Mouse (Mus musculus): ENCODE results near the gene Pla2g16. TPM values are rescaled to one million over a fixed set of nuclear protein-coding genes. Genes with fewer than 3 reads are reported as not detected.

Pla2g16 gene
- polyA plus RNA-seq, 1 experiment from 2014 or later: 19.1 TPM

DNA sequence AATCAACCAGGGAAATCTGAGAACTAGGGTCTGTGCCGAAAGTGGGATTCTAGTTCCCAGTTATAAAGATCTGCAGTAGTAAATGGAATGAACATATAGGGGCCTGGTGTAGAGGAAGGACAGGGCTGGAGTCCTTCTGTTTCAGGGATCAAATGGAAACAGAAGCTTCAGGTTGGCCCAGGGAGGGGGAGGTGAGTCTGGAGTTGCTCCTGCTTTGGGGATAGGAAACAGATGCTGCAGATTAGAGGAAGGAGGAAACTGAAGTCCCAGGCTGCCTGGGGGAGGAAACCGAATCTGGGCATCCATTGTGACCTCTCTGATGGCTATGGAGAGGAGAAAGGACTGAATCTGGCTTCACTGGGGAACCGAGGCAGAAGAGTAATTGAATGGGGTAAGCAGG, 11.1 kb downstream of the Pla2g16 start:
- H3K27me3 ChIP-seq (replicated peaks; ENCODE audit: insufficient read depth, low read length): no peaks in the 10 kb centered on the region
- H3K9me3 ChIP-seq (ENCODE audit: low read length): no peaks in the 10 kb centered on the region
- no peaks in the 10 kb centered on the region for H3K36me3 ChIP-seq (ENCODE audit: insufficient read depth, low read length)
- no peak overlapping the region for H3K27ac ChIP-seq (ENCODE audit: low read length)
- no peaks in the 10 kb centered on the region for H3K4me1 ChIP-seq (ENCODE audit: insufficient read depth, low read depth, low read length)
- TF ChIP-seq EP300 (IDR thresholded peaks at IDR 0.05) (no peak), CTCF (IDR thresholded peaks at IDR 0.05) (no peak)
- ATAC-seq: no peak
- H3K9ac ChIP-seq (replicated peaks; ENCODE audit: low read depth): no peak overlapping the region
- 50% methylated on average over 3 of the region's 3 CpGs for WGBS
- H3K4me3 ChIP-seq (ENCODE audit: low read depth, low read length): no peak overlapping the region
- no peak for DNase-seq (ENCODE audit: low spot score)
- no peak overlapping the region for H3K4me2 ChIP-seq (replicated peaks; ENCODE audit: low read depth, low read length)

DNA sequence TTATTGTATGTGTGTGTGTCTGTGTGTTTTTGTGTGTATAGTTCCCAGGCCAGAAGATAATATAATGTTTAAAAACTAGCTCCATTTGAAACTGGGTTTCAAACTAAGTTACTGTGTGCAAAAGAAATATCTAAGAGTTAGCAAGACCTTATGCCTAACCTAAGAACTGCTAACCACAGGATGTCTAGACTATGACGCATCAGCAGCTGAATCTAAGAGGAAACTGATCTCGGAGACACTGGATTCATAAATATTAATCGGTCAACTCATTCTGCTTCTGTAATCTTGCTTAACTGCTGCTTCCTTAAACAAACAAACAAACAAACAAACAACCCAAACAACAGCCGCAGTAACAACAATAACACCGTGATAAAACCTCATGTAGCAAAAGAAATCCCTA, 12.4 kb downstream of the Pla2g16 start:
- ATAC-seq (no peak), DNase-seq (ENCODE audit: low spot score) (no peak)
- H3K9ac ChIP-seq (replicated peaks; ENCODE audit: low read depth): no peak overlapping the region
- WGBS: 77% methylated on average over 5 of the region's 5 CpGs
- H3K27me3 ChIP-seq (replicated peaks; ENCODE audit: insufficient read depth, low read length): no peaks in the 10 kb centered on the region
- H3K36me3 ChIP-seq (ENCODE audit: insufficient read depth, low read length): no peaks in the 10 kb centered on the region
- H3K4me3 ChIP-seq (ENCODE audit: low read depth, low read length): no peak overlapping the region
- TF ChIP-seq EP300 (IDR thresholded peaks at IDR 0.05) (no peak), CTCF (IDR thresholded peaks at IDR 0.05) (no peak)
- no peak overlapping the region for H3K4me2 ChIP-seq (replicated peaks; ENCODE audit: low read depth, low read length)
- no peak overlapping the region for H3K27ac ChIP-seq (ENCODE audit: low read length)
- H3K4me1 ChIP-seq (ENCODE audit: insufficient read depth, low read depth, low read length): no peaks in the 10 kb centered on the region
- no peaks in the 10 kb centered on the region for H3K9me3 ChIP-seq (ENCODE audit: low read length)

DNA sequence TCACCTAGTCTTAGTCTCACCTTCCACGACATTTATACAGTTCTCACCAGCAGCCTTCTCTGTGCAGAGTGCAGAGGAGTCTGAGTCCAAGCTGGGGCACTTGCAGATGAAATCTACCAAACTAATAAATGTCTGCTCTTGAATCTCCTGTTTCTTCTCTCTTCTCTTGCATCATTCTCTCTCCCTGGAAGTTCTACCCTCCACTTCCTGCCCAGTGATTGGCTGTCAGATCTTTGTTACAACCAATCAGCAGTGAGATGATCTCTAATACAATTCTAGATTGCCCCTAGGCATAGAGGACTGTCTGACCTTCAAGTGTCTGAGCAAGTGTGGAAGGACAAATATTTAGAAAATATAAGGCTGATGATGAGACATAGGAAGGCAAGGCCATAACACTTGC, 18.9 kb downstream of the Pla2g16 start:
- Histone ChIP-seq H3K9ac (replicated peaks; ENCODE audit: low read depth) (no peak overlapping the region), H3K9me3 (ENCODE audit: low read length) (no peaks in the 10 kb centered on the region), H3K36me3 (ENCODE audit: insufficient read depth, low read length) (no peaks in the 10 kb centered on the region), H3K27ac (ENCODE audit: low read length) (no peak overlapping the region), H3K4me3 (ENCODE audit: low read depth, low read length) (no peak overlapping the region), H3K27me3 (replicated peaks; ENCODE audit: insufficient read depth, low read length) (no peaks in the 10 kb centered on the region), H3K4me1 (ENCODE audit: insufficient read depth, low read depth, low read length) (no peaks in the 10 kb centered on the region), H3K4me2 (replicated peaks; ENCODE audit: low read depth, low read length) (no peak overlapping the region)
- DNase-seq (ENCODE audit: low spot score): no peak
- ATAC-seq: no peak
- WGBS: 63% methylated on average over 1 of the region's 1 CpGs
- no peak for TF ChIP-seq CTCF (IDR thresholded peaks at IDR 0.05)

DNA sequence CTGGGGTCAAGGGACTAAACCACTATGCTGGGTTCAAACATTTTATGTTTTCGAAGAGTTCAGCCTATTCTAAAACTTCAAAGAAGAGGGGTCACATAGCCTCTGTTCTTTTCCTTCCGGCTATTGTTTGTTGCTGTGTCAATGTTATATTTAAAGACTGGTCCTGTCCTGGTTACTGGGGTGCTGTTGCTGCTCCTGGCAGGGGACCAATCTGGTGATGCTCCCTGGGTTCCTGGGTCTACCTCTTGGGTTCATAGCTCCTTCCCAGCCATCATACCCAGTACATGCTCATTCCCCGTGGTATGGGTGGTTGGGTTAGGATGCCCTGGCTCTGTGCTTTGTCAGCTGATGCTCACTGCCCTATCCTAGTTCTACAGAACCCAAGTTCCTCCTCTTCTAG, 20.5 kb downstream of the Pla2g16 start:
- DNase-seq (ENCODE audit: low spot score): no peak
- Histone ChIP-seq H3K27me3 (replicated peaks; ENCODE audit: insufficient read depth, low read length) (no peaks in the 10 kb centered on the region), H3K9ac (replicated peaks; ENCODE audit: low read depth) (no peak overlapping the region), H3K4me1 (ENCODE audit: insufficient read depth, low read depth, low read length) (no peaks in the 10 kb centered on the region), H3K4me2 (replicated peaks; ENCODE audit: low read depth, low read length) (no peak overlapping the region), H3K36me3 (ENCODE audit: insufficient read depth, low read length) (no peaks in the 10 kb centered on the region), H3K9me3 (ENCODE audit: low read length) (no peaks in the 10 kb centered on the region), H3K27ac (ENCODE audit: low read length) (no peak overlapping the region), H3K4me3 (ENCODE audit: low read depth, low read length) (no peak overlapping the region)
- no peak for TF ChIP-seq EP300 (IDR thresholded peaks at IDR 0.05)
- no peak for ATAC-seq
- 60% methylated on average over 3 of the region's 3 CpGs for WGBS

DNA sequence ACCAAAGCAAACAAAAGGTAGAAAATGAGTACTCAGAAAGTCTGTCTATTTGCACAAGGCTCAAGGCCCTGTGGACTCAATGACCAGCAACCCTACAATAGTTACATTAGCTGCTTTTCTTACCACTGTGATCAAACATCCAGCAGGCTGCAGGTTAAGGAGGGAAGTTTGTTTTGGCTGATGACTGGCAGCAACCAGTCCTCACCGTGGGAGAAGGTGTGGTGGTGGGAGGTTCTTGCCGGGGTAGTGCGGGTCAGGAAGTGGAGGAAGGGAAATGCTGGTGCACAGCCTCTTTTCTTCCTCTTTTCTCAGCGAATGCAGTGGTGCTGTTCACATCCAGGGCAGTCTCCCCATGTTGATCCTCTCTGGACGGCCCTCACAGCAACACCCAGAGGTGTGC, 23.8 kb downstream of the Pla2g16 start:
- Histone ChIP-seq H3K4me1 (ENCODE audit: insufficient read depth, low read depth, low read length) (no peaks in the 10 kb centered on the region), H3K9ac (replicated peaks; ENCODE audit: low read depth) (no peak overlapping the region), H3K4me2 (replicated peaks; ENCODE audit: low read depth, low read length) (no peak overlapping the region), H3K27ac (ENCODE audit: low read length) (no peak overlapping the region), H3K36me3 (ENCODE audit: insufficient read depth, low read length) (no peaks in the 10 kb centered on the region), H3K4me3 (ENCODE audit: low read depth, low read length) (no peak overlapping the region), H3K27me3 (replicated peaks; ENCODE audit: insufficient read depth, low read length) (no peaks in the 10 kb centered on the region), H3K9me3 (ENCODE audit: low read length) (no peaks in the 10 kb centered on the region)
- TF ChIP-seq CTCF (IDR thresholded peaks at IDR 0.05) (no peak), EP300 (IDR thresholded peaks at IDR 0.05) (no peak)
- ATAC-seq: peak; percentile 64
- 9% methylated on average over 5 of the region's 5 CpGs for WGBS
- peak; percentile 61 for DNase-seq (ENCODE audit: low spot score)

DNA sequence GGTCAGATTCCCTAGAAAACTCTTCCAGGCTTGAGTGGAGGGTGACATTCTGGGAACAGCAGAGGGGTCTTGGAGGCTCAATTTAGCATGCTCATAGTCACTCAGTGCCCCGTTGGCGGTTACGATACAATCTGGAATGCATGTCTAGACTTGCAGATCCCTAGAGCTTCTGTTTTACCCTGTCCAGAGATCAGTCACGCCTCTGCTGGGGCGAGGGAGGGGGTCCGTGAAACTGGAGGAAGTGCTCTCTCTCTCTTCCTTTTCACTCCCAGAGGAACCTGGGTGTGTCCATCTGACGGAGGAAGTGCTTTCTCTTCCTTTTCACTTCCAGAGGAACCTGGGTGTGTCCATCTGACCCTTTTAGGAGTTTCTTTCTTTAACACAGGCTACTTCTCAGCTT, 25.8 kb downstream of the Pla2g16 start:
- H3K9ac ChIP-seq (replicated peaks; ENCODE audit: low read depth): no peak overlapping the region
- H3K4me3 ChIP-seq (ENCODE audit: low read depth, low read length): no peak overlapping the region
- TF ChIP-seq EP300 (IDR thresholded peaks at IDR 0.05) (peak; percentile 62; the same call in 1 of the 2 replicates), CTCF (IDR thresholded peaks at IDR 0.05) (no peak)
- H3K4me2 ChIP-seq (replicated peaks; ENCODE audit: low read depth, low read length): no peak overlapping the region
- peak; percentile 48 for DNase-seq (ENCODE audit: low spot score)
- peak; percentile 75 for ATAC-seq
- no peaks in the 10 kb centered on the region for H3K4me1 ChIP-seq (ENCODE audit: insufficient read depth, low read depth, low read length)
- H3K36me3 ChIP-seq (ENCODE audit: insufficient read depth, low read length): no peaks in the 10 kb centered on the region
- H3K27me3 ChIP-seq (replicated peaks; ENCODE audit: insufficient read depth, low read length): no peaks in the 10 kb centered on the region
- no peaks in the 10 kb centered on the region for H3K9me3 ChIP-seq (ENCODE audit: low read length)
- no peak overlapping the region for H3K27ac ChIP-seq (ENCODE audit: low read length)
- 45% methylated on average over 7 of the region's 7 CpGs for WGBS

DNA sequence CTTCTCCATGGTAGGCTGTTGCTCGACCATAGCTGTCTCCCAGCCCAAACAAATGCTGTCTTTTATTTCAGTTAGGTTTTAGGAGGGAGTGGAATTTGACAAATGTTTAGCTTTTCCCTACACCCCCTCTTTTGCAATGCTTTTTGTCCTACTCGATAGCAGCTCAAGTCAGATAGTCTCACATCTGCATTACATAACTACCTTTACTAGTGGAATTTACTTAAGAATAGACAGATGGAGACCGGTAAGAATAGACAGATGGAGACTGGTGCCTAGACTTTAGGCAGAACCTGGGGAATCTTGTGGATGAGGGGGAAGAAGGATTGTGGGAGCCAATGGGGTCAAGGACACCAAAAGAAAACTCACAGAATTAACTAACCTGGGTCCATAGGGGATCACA, 26.3 kb downstream of the Pla2g16 start:
- 80% methylated on average over 3 of the region's 3 CpGs for WGBS
- Histone ChIP-seq H3K27ac (ENCODE audit: low read length) (no peak overlapping the region), H3K4me3 (ENCODE audit: low read depth, low read length) (no peak overlapping the region), H3K4me1 (ENCODE audit: insufficient read depth, low read depth, low read length) (no peaks in the 10 kb centered on the region), H3K27me3 (replicated peaks; ENCODE audit: insufficient read depth, low read length) (no peaks in the 10 kb centered on the region), H3K4me2 (replicated peaks; ENCODE audit: low read depth, low read length) (no peak overlapping the region), H3K36me3 (ENCODE audit: insufficient read depth, low read length) (no peaks in the 10 kb centered on the region), H3K9me3 (ENCODE audit: low read length) (no peaks in the 10 kb centered on the region), H3K9ac (replicated peaks; ENCODE audit: low read depth) (no peak overlapping the region)
- ATAC-seq (no peak), DNase-seq (ENCODE audit: low spot score) (no peak)
- no peak for TF ChIP-seq CTCF (IDR thresholded peaks at IDR 0.05)

Measured in lung, postnatal 0 days (tissue).